Mouse (Mus musculus): ENCODE measurements at regions not wholly inside any gene's neighbourhood (a gene's known extent, or its start where the extent isn't known, plus 50 kb on each side); places are given as distances from the start of the nearest gene placed in this dataset.
A peak's percentile ranks its signal among the peaks of the same experiment; 100 is the strongest.

GRCm38 (mm10) chr8:77774551-77775335 lies 50.5 kb upstream of the Ednra start:
- DNase-seq (ENCODE audit: low read depth) = no peak
- TF ChIP-seq CTCF (IDR thresholded peaks at IDR 0.05; ENCODE audit: borderline replicate concordance, extremely low read depth, insufficient read depth, insufficient read length) = no peak
- TF ChIP-seq POLR2A (IDR thresholded peaks at IDR 0.05; ENCODE audit: borderline replicate concordance, extremely low read depth, insufficient read depth, insufficient read length, poor library complexity, severe bottlenecking) = no peak

- no peak for DNase-seq (ENCODE audit: low read depth)
- no peak for TF ChIP-seq POLR2A (IDR thresholded peaks at IDR 0.05; ENCODE audit: borderline replicate concordance, extremely low read depth, insufficient read depth, insufficient read length, poor library complexity, severe bottlenecking)
- no peak for TF ChIP-seq CTCF (IDR thresholded peaks at IDR 0.05; ENCODE audit: borderline replicate concordance, extremely low read depth, insufficient read depth, insufficient read length)
Measured at GRCm38 (mm10) chr8:77775526-77775925, 51.3 kb upstream of the Ednra start.

- DNase-seq (ENCODE audit: low read depth) = no peak
- no peak for TF ChIP-seq CTCF (IDR thresholded peaks at IDR 0.05; ENCODE audit: borderline replicate concordance, extremely low read depth, insufficient read depth, insufficient read length)
- TF ChIP-seq POLR2A (IDR thresholded peaks at IDR 0.05; ENCODE audit: borderline replicate concordance, extremely low read depth, insufficient read depth, insufficient read length, poor library complexity, severe bottlenecking) = no peak
Measured at GRCm38 (mm10) chr8:77777597-77777996, 53.3 kb upstream of the Ednra start.

- DNase-seq (ENCODE audit: low read depth) = no peak
- TF ChIP-seq POLR2A (IDR thresholded peaks at IDR 0.05; ENCODE audit: borderline replicate concordance, extremely low read depth, insufficient read depth, insufficient read length, poor library complexity, severe bottlenecking) (no peak), CTCF (IDR thresholded peaks at IDR 0.05; ENCODE audit: borderline replicate concordance, extremely low read depth, insufficient read depth, insufficient read length) (no peak)
Measured at GRCm38 (mm10) chr8:77785676-77786255, 61.5 kb upstream of the Ednra start.

- no peak for TF ChIP-seq CTCF (IDR thresholded peaks at IDR 0.05; ENCODE audit: borderline replicate concordance, extremely low read depth, insufficient read depth, insufficient read length)
- no peak for TF ChIP-seq POLR2A (IDR thresholded peaks at IDR 0.05; ENCODE audit: borderline replicate concordance, extremely low read depth, insufficient read depth, insufficient read length, poor library complexity, severe bottlenecking)
- no peak for DNase-seq (ENCODE audit: low read depth)
Measured at GRCm38 (mm10) chr8:77794911-77795310, 70.6 kb upstream of the Ednra start.

GRCm38 (mm10) chr8:77803147-77803903 lies 79.1 kb upstream of the Ednra start:
- no peak for TF ChIP-seq CTCF (IDR thresholded peaks at IDR 0.05; ENCODE audit: borderline replicate concordance, extremely low read depth, insufficient read depth, insufficient read length)
- peak; percentile 12 for DNase-seq (ENCODE audit: low read depth)

- TF ChIP-seq CTCF (IDR thresholded peaks at IDR 0.05; ENCODE audit: borderline replicate concordance, extremely low read depth, insufficient read depth, insufficient read length) = no peak
- no peak for TF ChIP-seq POLR2A (IDR thresholded peaks at IDR 0.05; ENCODE audit: borderline replicate concordance, extremely low read depth, insufficient read depth, insufficient read length, poor library complexity, severe bottlenecking)
- no peak for DNase-seq (ENCODE audit: low read depth)
Measured at GRCm38 (mm10) chr8:77804536-77804935, 80.3 kb upstream of the Ednra start.

- no peak for TF ChIP-seq POLR2A (IDR thresholded peaks at IDR 0.05; ENCODE audit: borderline replicate concordance, extremely low read depth, insufficient read depth, insufficient read length, poor library complexity, severe bottlenecking)
- no peak for TF ChIP-seq CTCF (IDR thresholded peaks at IDR 0.05; ENCODE audit: borderline replicate concordance, extremely low read depth, insufficient read depth, insufficient read length)
- DNase-seq (ENCODE audit: low read depth) = no peak
Measured at GRCm38 (mm10) chr8:77804956-77805355, 80.7 kb upstream of the Ednra start.

GRCm38 (mm10) chr8:77805657-77806056 lies 81.4 kb upstream of the Ednra start:
- DNase-seq (ENCODE audit: low read depth) = no peak
- no peak for TF ChIP-seq CTCF (IDR thresholded peaks at IDR 0.05; ENCODE audit: borderline replicate concordance, extremely low read depth, insufficient read depth, insufficient read length)
- TF ChIP-seq POLR2A (IDR thresholded peaks at IDR 0.05; ENCODE audit: borderline replicate concordance, extremely low read depth, insufficient read depth, insufficient read length, poor library complexity, severe bottlenecking) = no peak

GRCm38 (mm10) chr8:77814796-77815647 lies 90.8 kb upstream of the Ednra start:
- no peak for DNase-seq (ENCODE audit: low read depth)
- TF ChIP-seq CTCF (IDR thresholded peaks at IDR 0.05; ENCODE audit: borderline replicate concordance, extremely low read depth, insufficient read depth, insufficient read length) (no peak), POLR2A (IDR thresholded peaks at IDR 0.05; ENCODE audit: borderline replicate concordance, extremely low read depth, insufficient read depth, insufficient read length, poor library complexity, severe bottlenecking) (no peak)

- TF ChIP-seq CTCF (IDR thresholded peaks at IDR 0.05; ENCODE audit: borderline replicate concordance, extremely low read depth, insufficient read depth, insufficient read length) (no peak), POLR2A (IDR thresholded peaks at IDR 0.05; ENCODE audit: borderline replicate concordance, extremely low read depth, insufficient read depth, insufficient read length, poor library complexity, severe bottlenecking) (no peak)
- no peak for DNase-seq (ENCODE audit: low read depth)
Measured at GRCm38 (mm10) chr8:77815648-77815971, 91.3 kb upstream of the Ednra start.

All from brain, embryonic 14.5 days (tissue).